Mouse (Mus musculus) macrophage (primary cell): Measurements from ENCODE around the gene Preb. TPM values are rescaled to one million over a fixed set of nuclear protein-coding genes. Genes with fewer than 3 reads are reported as not detected.

ENCODE experiments used
- H3K27ac ChIP-seq: fragments of 350-480 bp; formaldehyde crosslinking; 2 replicates; pipeline ENCODE4 v1.9.0; 2021
- H3K36me3 ChIP-seq: fragments of 350-480 bp; formaldehyde crosslinking; 2 replicates; pipeline ENCODE4 v1.9.0; 2021; ENCODE audit errors: inconsistent target
- H3K4me3 ChIP-seq: fragments of 350-480 bp; formaldehyde crosslinking; 2 replicates; pipeline ENCODE4 v1.9.0; 2021; ENCODE audit errors: inconsistent target
- H3K79me2 ChIP-seq: fragments of 350-480 bp; formaldehyde crosslinking; 2 replicates; pipeline ENCODE4 v1.9.0; 2021; ENCODE audit errors: inconsistent target
- WGBS: methylation state at CpG from one replicate; pipeline ENCODE4 v1.1.7; 2026; ENCODE audit warnings: inconsistent platforms; ENCODE audit not compliant: missing documents; 5-methylcytosine and 5-hydroxymethylcytosine counted together
- polyA plus RNA-seq: library from polyadenylated mRNA; stranded (reverse); fragments of 250-400 nt; gene quantifications from 3 replicates; pipeline ENCODE4 v1.2.4, GENCODE M21; 2018; ENCODE audit warnings: inconsistent platforms

Gene Preb
- polyA plus RNA-seq, 1 experiment from 2014 or later = 71.0 TPM

- 73% methylated on average over 5 of the region's 5 CpGs for WGBS
- Histone ChIP-seq H3K79me2 (peaks cover 26% of the 10 kb centered on the region), H3K36me3 (no peaks in the 10 kb centered on the region; the same call in 1 of the 2 replicates), H3K4me3 (no peak overlapping the region), H3K27ac (peak overlapping the region; percentile 88)
Observed at GRCm38 (mm10) chr5:30912156-30912555, 48.0 kb downstream of the Preb start.

- Histone ChIP-seq H3K27ac (no peak overlapping the region), H3K36me3 (0 out of 2 replicates have a peak, but pooled peaks cover 3% of the 10 kb centered on the region), H3K79me2 (peaks cover 41% of the 10 kb centered on the region), H3K4me3 (no peak overlapping the region)
Observed at GRCm38 (mm10) chr5:30910481-30910880, 49.7 kb downstream of the Preb start.

GRCm38 (mm10) chr5:30909863-30910262 is 50.3 kb downstream of the Preb start:
- H3K27ac ChIP-seq = no peak overlapping the region
- WGBS = 98% methylated on average over 7 of the region's 7 CpGs

GRCm38 (mm10) chr5:30909300-30909659 is 50.9 kb downstream of the Preb start:
- H3K36me3 ChIP-seq = peaks cover 3% of the 10 kb centered on the region; the same call in 1 of the 2 replicates
- H3K27ac ChIP-seq = no peak overlapping the region
- H3K79me2 ChIP-seq = peaks cover 43% of the 10 kb centered on the region
- 72% methylated on average over 7 of the region's 7 CpGs for WGBS
- H3K4me3 ChIP-seq = no peak overlapping the region

More at GRCm38 (mm10) chr5:30909863-30910262, 50.3 kb downstream of the Preb start:
- H3K36me3 ChIP-seq = peaks cover 3% of the 10 kb centered on the region; the same call in 1 of the 2 replicates
- peaks cover 43% of the 10 kb centered on the region for H3K79me2 ChIP-seq
- H3K4me3 ChIP-seq = no peak overlapping the region

GRCm38 (mm10) chr5:30908426-30909299 is 51.5 kb downstream of the Preb start:
- peaks cover 43% of the 10 kb centered on the region for H3K79me2 ChIP-seq
- H3K27ac ChIP-seq = no peak overlapping the region
- peak overlapping the region; percentile 31; the same call in 1 of the 2 replicates for H3K4me3 ChIP-seq
- peaks cover 8% of the 10 kb centered on the region; the same call in 1 of the 2 replicates for H3K36me3 ChIP-seq
- WGBS = 69% methylated on average over 13 of the region's 13 CpGs

- H3K27ac ChIP-seq = peak within 1 kb of the TSS; percentile 69
- WGBS = under 1% methylated on average over 58 of the region's 58 CpGs
- peaks cover 8% of the 10 kb centered on the region; the same call in 1 of the 2 replicates for H3K36me3 ChIP-seq
- peak within 1 kb of the TSS; percentile 98 for H3K4me3 ChIP-seq
- H3K79me2 ChIP-seq = peaks cover 50% of the 10 kb centered on the region
Observed at GRCm38 (mm10) chr5:30907413-30908059, 52.6 kb downstream of the Preb start, which contains the start of gene Ost4. Ost4 (minus strand) TSS chr5:30907788.

- Histone ChIP-seq H3K36me3 (peaks cover 8% of the 10 kb centered on the region; the same call in 1 of the 2 replicates), H3K4me3 (no peak overlapping the region), H3K27ac (no peak overlapping the region), H3K79me2 (peaks cover 75% of the 10 kb centered on the region)
- WGBS = 100% methylated on average over 5 of the region's 5 CpGs
Observed at GRCm38 (mm10) chr5:30901860-30902259, 58.3 kb downstream of the Preb start.

Other genes with a start within 250 kb of the Preb start
- not detected in 3 replicates for gene Dpysl5, start 248.8 kb downstream of the Preb start, polyA plus RNA-seq
- gene Mapre3, start 145.7 kb downstream of the Preb start, polyA plus RNA-seq = 5.1 to 9.3 TPM (median 8.4 TPM) in 3 replicates
- gene Tmem214, start 92.3 kb downstream of the Preb start, polyA plus RNA-seq = 39.8 to 53.8 TPM (median 45.4 TPM) in 3 replicates
- 2.1 to 3.5 TPM (median 2.3 TPM) in 3 replicates for gene Agbl5, start 71.7 kb downstream of the Preb start, polyA plus RNA-seq
- gene Ost4, start 52.6 kb downstream of the Preb start, polyA plus RNA-seq = 186 to 192 TPM (median 190 TPM) in 3 replicates
- 21.8 to 51.0 TPM (median 46.5 TPM) in 3 replicates for gene Emilin1, start 47.0 kb downstream of the Preb start, polyA plus RNA-seq
- 10.2 to 18.1 TPM (median 14.4 TPM) in 3 replicates for gene Khk, start 38.9 kb downstream of the Preb start, polyA plus RNA-seq
- gene Cgref1, start 14.8 kb downstream of the Preb start, polyA plus RNA-seq = 0.17 TPM in 1 of 3 replicates, not detected in the others
- gene Tcf23, start 8.3 kb upstream of the Preb start, polyA plus RNA-seq = not detected in 3 replicates
- 73.4 to 150 TPM (median 103 TPM) in 3 replicates for gene Atraid, start 88.0 kb upstream of the Preb start, polyA plus RNA-seq
- 3.3 to 6.2 TPM (median 5.1 TPM) in 3 replicates for gene Slc5a6, start 88.6 kb upstream of the Preb start, polyA plus RNA-seq
- 5.8 to 16.7 TPM (median 7.3 TPM) in 3 replicates for gene Cad, start 94.4 kb upstream of the Preb start, polyA plus RNA-seq
- gene Dnajc5g, start 145.9 kb upstream of the Preb start, polyA plus RNA-seq = not detected in 3 replicates
- gene Slc30a3, start 147.9 kb upstream of the Preb start, polyA plus RNA-seq = not detected in 3 replicates
- gene Trim54, start 156.4 kb upstream of the Preb start, polyA plus RNA-seq = not detected in 3 replicates
- not detected in 3 replicates for gene Ucn, start 178.5 kb upstream of the Preb start, polyA plus RNA-seq
- gene Mpv17, start 193.9 kb upstream of the Preb start, polyA plus RNA-seq = 35.2 to 59.9 TPM (median 52.3 TPM) in 3 replicates
- gene Gm29609, start 219.6 kb upstream of the Preb start, polyA plus RNA-seq = 0.42 to 0.53 TPM in 2 of 3 replicates, not detected in the other
- 25.3 to 29.9 TPM (median 29.5 TPM) in 3 replicates for gene Gtf3c2, start 219.8 kb upstream of the Preb start, polyA plus RNA-seq
- gene Snx17, start 232.9 kb upstream of the Preb start, polyA plus RNA-seq = 30.9 to 73.2 TPM (median 66.8 TPM) in 3 replicates
- 15.7 to 26.2 TPM (median 16.2 TPM) in 3 replicates for gene Eif2b4, start 233.1 kb upstream of the Preb start, polyA plus RNA-seq
- gene Zfp513, start 241.9 kb upstream of the Preb start, polyA plus RNA-seq = 20.3 to 33.4 TPM (median 25.0 TPM) in 3 replicates